Mouse (Mus musculus): ENCODE measurements at regions not wholly inside any gene's neighbourhood (a gene's known extent, or its start where the extent isn't known, plus 50 kb on each side); places are given as distances from the start of the nearest gene placed in this dataset.
A peak's percentile ranks its signal among the peaks of the same experiment; 100 is the strongest.
"Not testable (repeated sequence)": the region's sequence is repeated elsewhere in the genome, so short reads cannot be mapped to it uniquely, and the experiment has no call there.

GRCm38 (mm10) chr6:66397411-66397810 is 137.8 kb upstream of the Mad2l1 start:
- no peak for DNase-seq (ENCODE audit: low spot score)
- ATAC-seq: no peak
- 82% methylated on average over 8 of the region's 8 CpGs for WGBS
- Histone ChIP-seq H3K9ac (ENCODE audit: low read length) (no peak overlapping the region), H3K4me1 (ENCODE audit: control insufficient read depth, insufficient read depth, low read length) (peaks cover 13% of the 10 kb centered on the region; the same call in 1 of the 2 replicates), H3K27ac (ENCODE audit: low read depth, low read length) (no peak overlapping the region), H3K9me3 (replicated peaks; ENCODE audit: control insufficient read depth, low read length) (no peaks in the 10 kb centered on the region), H3K4me3 (ENCODE audit: low read depth, low read length) (no peak overlapping the region), H3K36me3 (ENCODE audit: control insufficient read depth, insufficient read depth, low read length) (no peaks in the 10 kb centered on the region), H3K27me3 (replicated peaks; ENCODE audit: control insufficient read depth, insufficient read depth, low read length) (no peaks in the 10 kb centered on the region), H3K4me2 (ENCODE audit: low read length) (no peak overlapping the region)

GRCm38 (mm10) chr6:66398674-66399073 is 136.5 kb upstream of the Mad2l1 start:
- peak; percentile 37 for DNase-seq (ENCODE audit: low spot score)
- no peak overlapping the region for H3K9ac ChIP-seq (ENCODE audit: low read length)
- H3K4me3 ChIP-seq (ENCODE audit: low read depth, low read length): no peak overlapping the region
- peaks cover 13% of the 10 kb centered on the region; the same call in 1 of the 2 replicates for H3K4me1 ChIP-seq (ENCODE audit: control insufficient read depth, insufficient read depth, low read length)
- WGBS: 24% methylated on average over 3 of the region's 3 CpGs
- ATAC-seq: peak; percentile 64
- H3K9me3 ChIP-seq (replicated peaks; ENCODE audit: control insufficient read depth, low read length): no peaks in the 10 kb centered on the region
- no peak overlapping the region for H3K4me2 ChIP-seq (ENCODE audit: low read length)
- 0 out of 2 replicates have a peak overlapping the region, but pooled peaks have one; percentile 27 for H3K27ac ChIP-seq (ENCODE audit: low read depth, low read length)
- no peaks in the 10 kb centered on the region for H3K36me3 ChIP-seq (ENCODE audit: control insufficient read depth, insufficient read depth, low read length)
- no peaks in the 10 kb centered on the region for H3K27me3 ChIP-seq (replicated peaks; ENCODE audit: control insufficient read depth, insufficient read depth, low read length)

GRCm38 (mm10) chr6:66399091-66399755 is 136.0 kb upstream of the Mad2l1 start:
- H3K4me3 ChIP-seq (ENCODE audit: low read depth, low read length): no peak overlapping the region
- 3% methylated on average over 4 of the region's 4 CpGs for WGBS
- H3K4me2 ChIP-seq (ENCODE audit: low read length): no peak overlapping the region
- no peaks in the 10 kb centered on the region for H3K36me3 ChIP-seq (ENCODE audit: control insufficient read depth, insufficient read depth, low read length)
- peak; percentile 95 for ATAC-seq
- peaks cover 13% of the 10 kb centered on the region; the same call in 1 of the 2 replicates for H3K4me1 ChIP-seq (ENCODE audit: control insufficient read depth, insufficient read depth, low read length)
- H3K9me3 ChIP-seq (replicated peaks; ENCODE audit: control insufficient read depth, low read length): no peaks in the 10 kb centered on the region
- H3K27ac ChIP-seq (ENCODE audit: low read depth, low read length): no peak overlapping the region; the same call in 1 of the 2 replicates
- no peaks in the 10 kb centered on the region for H3K27me3 ChIP-seq (replicated peaks; ENCODE audit: control insufficient read depth, insufficient read depth, low read length)
- peak; percentile 90 for DNase-seq (ENCODE audit: low spot score)
- no peak overlapping the region for H3K9ac ChIP-seq (ENCODE audit: low read length)

GRCm38 (mm10) chr6:66401468-66401867 is 133.7 kb upstream of the Mad2l1 start:
- no peaks in the 10 kb centered on the region for H3K9me3 ChIP-seq (replicated peaks; ENCODE audit: control insufficient read depth, low read length)
- no peak overlapping the region for H3K4me2 ChIP-seq (ENCODE audit: low read length)
- peaks cover 13% of the 10 kb centered on the region; the same call in 1 of the 2 replicates for H3K4me1 ChIP-seq (ENCODE audit: control insufficient read depth, insufficient read depth, low read length)
- H3K4me3 ChIP-seq (ENCODE audit: low read depth, low read length): no peak overlapping the region
- WGBS: 14% methylated on average over 5 of the region's 5 CpGs
- H3K9ac ChIP-seq (ENCODE audit: low read length): no peak overlapping the region
- H3K27ac ChIP-seq (ENCODE audit: low read depth, low read length): no peak overlapping the region
- no peaks in the 10 kb centered on the region for H3K36me3 ChIP-seq (ENCODE audit: control insufficient read depth, insufficient read depth, low read length)
- no peaks in the 10 kb centered on the region for H3K27me3 ChIP-seq (replicated peaks; ENCODE audit: control insufficient read depth, insufficient read depth, low read length)
- ATAC-seq: no peak
- no peak for DNase-seq (ENCODE audit: low spot score)

- no peak overlapping the region for H3K4me3 ChIP-seq (ENCODE audit: low read depth, low read length)
- 14% methylated on average over 5 of the region's 5 CpGs for WGBS
- no peaks in the 10 kb centered on the region for H3K36me3 ChIP-seq (ENCODE audit: control insufficient read depth, insufficient read depth, low read length)
- ATAC-seq: no peak
- peaks cover 13% of the 10 kb centered on the region; the same call in 1 of the 2 replicates for H3K4me1 ChIP-seq (ENCODE audit: control insufficient read depth, insufficient read depth, low read length)
- no peak overlapping the region for H3K9ac ChIP-seq (ENCODE audit: low read length)
- H3K4me2 ChIP-seq (ENCODE audit: low read length): no peak overlapping the region
- no peaks in the 10 kb centered on the region for H3K9me3 ChIP-seq (replicated peaks; ENCODE audit: control insufficient read depth, low read length)
- no peak overlapping the region for H3K27ac ChIP-seq (ENCODE audit: low read depth, low read length)
- DNase-seq (ENCODE audit: low spot score): peak; percentile 22
- no peaks in the 10 kb centered on the region for H3K27me3 ChIP-seq (replicated peaks; ENCODE audit: control insufficient read depth, insufficient read depth, low read length)
These were observed 133.2 kb upstream of the Mad2l1 start for GRCm38 (mm10) chr6:66401868-66402440.

- H3K4me1 ChIP-seq (ENCODE audit: control insufficient read depth, insufficient read depth, low read length): no peaks in the 10 kb centered on the region
- no peaks in the 10 kb centered on the region for H3K36me3 ChIP-seq (ENCODE audit: control insufficient read depth, insufficient read depth, low read length)
- 57% methylated on average over 4 of the region's 4 CpGs for WGBS
- H3K9ac ChIP-seq (ENCODE audit: low read length): no peak overlapping the region
- H3K27me3 ChIP-seq (replicated peaks; ENCODE audit: control insufficient read depth, insufficient read depth, low read length): no peaks in the 10 kb centered on the region
- DNase-seq (ENCODE audit: low spot score) (no peak), ATAC-seq (no peak)
- no peak overlapping the region for H3K4me2 ChIP-seq (ENCODE audit: low read length)
- H3K9me3 ChIP-seq (replicated peaks; ENCODE audit: control insufficient read depth, low read length): no peaks in the 10 kb centered on the region
- no peak overlapping the region for H3K4me3 ChIP-seq (ENCODE audit: low read depth, low read length)
- no peak overlapping the region for H3K27ac ChIP-seq (ENCODE audit: low read depth, low read length)
These were observed 120.4 kb upstream of the Mad2l1 start for GRCm38 (mm10) chr6:66414822-66415221.

GRCm38 (mm10) chr6:66419452-66420041 is 115.6 kb upstream of the Mad2l1 start:
- Histone ChIP-seq H3K9me3 (replicated peaks; ENCODE audit: control insufficient read depth, low read length) (no peaks in the 10 kb centered on the region), H3K9ac (ENCODE audit: low read length) (no peak overlapping the region), H3K36me3 (ENCODE audit: control insufficient read depth, insufficient read depth, low read length) (no peaks in the 10 kb centered on the region), H3K27me3 (replicated peaks; ENCODE audit: control insufficient read depth, insufficient read depth, low read length) (no peaks in the 10 kb centered on the region), H3K4me3 (ENCODE audit: low read depth, low read length) (no peak overlapping the region), H3K4me1 (ENCODE audit: control insufficient read depth, insufficient read depth, low read length) (no peaks in the 10 kb centered on the region), H3K4me2 (ENCODE audit: low read length) (no peak overlapping the region), H3K27ac (ENCODE audit: low read depth, low read length) (no peak overlapping the region)
- WGBS: 8% methylated on average over 7 of the region's 7 CpGs
- DNase-seq (ENCODE audit: low spot score) (peak; percentile 63), ATAC-seq (peak; percentile 76)

GRCm38 (mm10) chr6:66428370-66428769 is 106.8 kb upstream of the Mad2l1 start:
- no peaks in the 10 kb centered on the region for H3K4me1 ChIP-seq (ENCODE audit: control insufficient read depth, insufficient read depth, low read length)
- no peak for DNase-seq (ENCODE audit: low spot score)
- no peaks in the 10 kb centered on the region for H3K27me3 ChIP-seq (replicated peaks; ENCODE audit: control insufficient read depth, insufficient read depth, low read length)
- 49% methylated on average over 4 of the region's 4 CpGs for WGBS
- H3K27ac ChIP-seq (ENCODE audit: low read depth, low read length): no peak overlapping the region
- H3K9ac ChIP-seq (ENCODE audit: low read length): no peak overlapping the region
- ATAC-seq: no peak
- H3K36me3 ChIP-seq (ENCODE audit: control insufficient read depth, insufficient read depth, low read length): no peaks in the 10 kb centered on the region
- no peak overlapping the region for H3K4me2 ChIP-seq (ENCODE audit: low read length)
- 0 out of 2 replicates have a peak, but pooled peaks cover 2% of the 10 kb centered on the region for H3K9me3 ChIP-seq (replicated peaks; ENCODE audit: control insufficient read depth, low read length)
- H3K4me3 ChIP-seq (ENCODE audit: low read depth, low read length): no peak overlapping the region

- not testable (repeated sequence) for DNase-seq (ENCODE audit: low spot score); H3K4me1 ChIP-seq (ENCODE audit: control insufficient read depth, insufficient read depth, low read length); H3K9me3 ChIP-seq (replicated peaks; ENCODE audit: control insufficient read depth, low read length); ATAC-seq; H3K9ac ChIP-seq (ENCODE audit: low read length); H3K36me3 ChIP-seq (ENCODE audit: control insufficient read depth, insufficient read depth, low read length); H3K27me3 ChIP-seq (replicated peaks; ENCODE audit: control insufficient read depth, insufficient read depth, low read length); H3K4me3 ChIP-seq (ENCODE audit: low read depth, low read length); H3K27ac ChIP-seq (ENCODE audit: low read depth, low read length); H3K4me2 ChIP-seq (ENCODE audit: low read length)
These were observed 84.8 kb upstream of the Mad2l1 start for GRCm38 (mm10) chr6:66450408-66450807.

All from forebrain, embryonic 14.5 days (tissue).